Mouse (Mus musculus): Measurements from ENCODE around the gene Armc5. TPM values are rescaled to one million over a fixed set of nuclear protein-coding genes. Genes with fewer than 3 reads are reported as not detected.

The Armc5 gene
- 17.3 and 17.8 TPM in 2 replicates for polyA plus RNA-seq (2012; rRNA removed)

- DNase-seq (ENCODE audit: low read depth) = peak; percentile 83
- TF ChIP-seq CTCF (IDR thresholded peaks at IDR 0.05; ENCODE audit: borderline replicate concordance, extremely low read depth, insufficient read depth, insufficient read length) = peak; percentile 80
- TF ChIP-seq POLR2A (IDR thresholded peaks at IDR 0.05; ENCODE audit: borderline replicate concordance, extremely low read depth, insufficient read depth, insufficient read length, poor library complexity, severe bottlenecking) = no peak
Observed at GRCm38 (mm10) chr7:128236856-128237592, at the start of gene Armc5. Armc5 (plus strand) TSS chr7:128237342.

- no peak for TF ChIP-seq POLR2A (IDR thresholded peaks at IDR 0.05; ENCODE audit: borderline replicate concordance, extremely low read depth, insufficient read depth, insufficient read length, poor library complexity, severe bottlenecking)
- TF ChIP-seq CTCF (IDR thresholded peaks at IDR 0.05; ENCODE audit: borderline replicate concordance, extremely low read depth, insufficient read depth, insufficient read length) = no peak
- DNase-seq (ENCODE audit: low read depth) = no peak
Observed at GRCm38 (mm10) chr7:128201607-128202006, 35.5 kb upstream of the Armc5 start.

DNA sequence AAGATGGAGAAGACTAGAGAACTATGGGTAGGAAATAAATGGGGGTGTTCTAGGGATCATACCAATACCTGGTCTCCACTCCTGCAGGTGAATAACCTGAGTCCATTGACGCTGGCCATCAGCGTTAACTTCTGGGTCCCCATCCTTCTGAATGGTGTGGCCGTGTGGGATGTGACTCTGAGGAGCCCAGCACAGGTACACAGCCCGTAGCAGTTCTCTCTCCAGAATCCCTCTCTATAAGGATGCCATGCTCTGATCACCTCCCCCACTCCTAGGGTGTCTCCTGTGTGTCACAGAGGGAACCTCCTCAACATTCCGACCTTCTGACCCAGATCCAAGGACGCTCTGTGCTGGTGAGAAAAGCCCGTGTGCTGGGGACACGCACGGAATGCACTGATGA is 34.1 kb upstream of the Armc5 start:
- no peak for TF ChIP-seq POLR2A (IDR thresholded peaks at IDR 0.05; ENCODE audit: borderline replicate concordance, extremely low read depth, insufficient read depth, insufficient read length, poor library complexity, severe bottlenecking)
- no peak for TF ChIP-seq CTCF (IDR thresholded peaks at IDR 0.05; ENCODE audit: borderline replicate concordance, extremely low read depth, insufficient read depth, insufficient read length)

GRCm38 (mm10) chr7:128204179-128204578 is 33.0 kb upstream of the Armc5 start:
- no peak for TF ChIP-seq CTCF (IDR thresholded peaks at IDR 0.05; ENCODE audit: borderline replicate concordance, extremely low read depth, insufficient read depth, insufficient read length)
- TF ChIP-seq POLR2A (IDR thresholded peaks at IDR 0.05; ENCODE audit: borderline replicate concordance, extremely low read depth, insufficient read depth, insufficient read length, poor library complexity, severe bottlenecking) = no peak

More for the DNA sequence above, 34.1 kb upstream of the Armc5 start:
- DNase-seq (ENCODE audit: low read depth) = no peak

DNA sequence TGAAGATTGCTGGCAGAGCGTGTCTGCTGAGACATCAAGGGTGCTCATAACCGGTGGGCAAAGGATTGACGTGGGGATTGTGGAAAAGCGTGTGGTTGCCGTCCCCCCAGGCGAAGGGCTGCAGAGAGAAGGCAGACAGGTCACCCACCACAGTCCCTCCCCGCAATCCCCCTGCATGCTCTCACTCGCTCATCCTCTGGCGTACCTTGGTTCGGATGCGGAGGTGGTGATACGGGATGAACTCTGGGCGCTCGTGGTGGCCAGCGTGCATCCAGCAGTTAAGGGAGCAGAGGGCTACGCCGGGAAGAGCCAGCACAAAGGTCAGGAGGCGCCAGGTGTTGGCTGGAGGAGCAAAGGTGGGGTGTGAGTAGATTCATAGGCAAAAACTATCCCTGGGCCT is 31.4 kb upstream of the Armc5 start:
- DNase-seq (ENCODE audit: low read depth) = no peak
- TF ChIP-seq CTCF (IDR thresholded peaks at IDR 0.05; ENCODE audit: borderline replicate concordance, extremely low read depth, insufficient read depth, insufficient read length) = no peak
- TF ChIP-seq POLR2A (IDR thresholded peaks at IDR 0.05; ENCODE audit: borderline replicate concordance, extremely low read depth, insufficient read depth, insufficient read length, poor library complexity, severe bottlenecking) = no peak

More at GRCm38 (mm10) chr7:128204179-128204578, 33.0 kb upstream of the Armc5 start:
- DNase-seq (ENCODE audit: low read depth) = no peak

- DNase-seq (ENCODE audit: low read depth) = no peak
- TF ChIP-seq CTCF (IDR thresholded peaks at IDR 0.05; ENCODE audit: borderline replicate concordance, extremely low read depth, insufficient read depth, insufficient read length) (no peak), POLR2A (IDR thresholded peaks at IDR 0.05; ENCODE audit: borderline replicate concordance, extremely low read depth, insufficient read depth, insufficient read length, poor library complexity, severe bottlenecking) (no peak)
Observed at GRCm38 (mm10) chr7:128206152-128206551, 31.0 kb upstream of the Armc5 start, which contains the start of gene Cox6a2. Cox6a2 (minus strand) TSS chr7:128206387.

DNA sequence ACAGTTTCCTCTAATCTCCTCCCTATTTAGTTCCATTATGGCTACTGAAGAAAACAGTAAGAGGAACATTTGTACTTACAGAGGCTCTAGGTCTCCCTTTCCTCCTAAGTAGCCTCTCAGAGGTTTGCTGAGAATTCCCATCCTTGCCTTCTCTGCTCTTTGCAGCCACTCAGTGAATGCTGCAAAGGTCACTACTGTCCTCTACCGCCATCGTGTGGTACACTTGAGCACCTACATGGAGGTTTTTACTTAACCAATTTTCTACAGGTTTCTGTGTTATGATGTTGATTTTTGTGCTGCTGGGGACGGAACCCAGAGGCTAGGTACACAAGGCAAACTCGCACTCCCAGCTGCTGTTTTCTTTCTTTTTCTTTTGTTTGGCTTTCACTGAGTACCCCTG is 29.0 kb upstream of the Armc5 start:
- TF ChIP-seq CTCF (IDR thresholded peaks at IDR 0.05; ENCODE audit: borderline replicate concordance, extremely low read depth, insufficient read depth, insufficient read length) = peak; percentile 82; the same call in 1 of the 2 replicates
- no peak for TF ChIP-seq POLR2A (IDR thresholded peaks at IDR 0.05; ENCODE audit: borderline replicate concordance, extremely low read depth, insufficient read depth, insufficient read length, poor library complexity, severe bottlenecking)
- peak; percentile 88 for DNase-seq (ENCODE audit: low read depth)

GRCm38 (mm10) chr7:128209826-128210225 is 27.3 kb upstream of the Armc5 start:
- TF ChIP-seq POLR2A (IDR thresholded peaks at IDR 0.05; ENCODE audit: borderline replicate concordance, extremely low read depth, insufficient read depth, insufficient read length, poor library complexity, severe bottlenecking) (no peak), CTCF (IDR thresholded peaks at IDR 0.05; ENCODE audit: borderline replicate concordance, extremely low read depth, insufficient read depth, insufficient read length) (no peak)
- DNase-seq (ENCODE audit: low read depth) = no peak

DNA sequence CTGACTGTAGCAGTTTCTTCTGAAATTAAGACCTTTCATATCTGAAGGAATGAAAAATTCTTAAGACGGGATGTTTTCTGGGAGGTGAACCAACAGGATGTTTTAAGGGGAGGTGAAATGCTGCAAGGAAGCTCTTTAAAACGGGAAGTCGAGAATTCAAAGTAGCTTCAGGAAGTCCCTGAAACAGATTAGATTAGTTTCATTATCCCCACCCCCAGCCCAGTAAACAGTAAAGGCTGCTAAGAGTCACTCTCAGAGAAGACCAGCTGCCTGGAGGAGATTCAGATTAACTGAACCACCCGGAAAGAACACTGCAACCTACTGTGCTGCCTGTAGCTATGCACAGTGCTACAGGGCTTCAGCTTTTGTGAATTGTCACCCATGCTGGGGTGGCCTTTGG is 17.2 kb upstream of the Armc5 start:
- no peak for DNase-seq (ENCODE audit: low read depth)
- TF ChIP-seq CTCF (IDR thresholded peaks at IDR 0.05; ENCODE audit: borderline replicate concordance, extremely low read depth, insufficient read depth, insufficient read length) = no peak
- TF ChIP-seq POLR2A (IDR thresholded peaks at IDR 0.05; ENCODE audit: borderline replicate concordance, extremely low read depth, insufficient read depth, insufficient read length, poor library complexity, severe bottlenecking) = no peak

DNA sequence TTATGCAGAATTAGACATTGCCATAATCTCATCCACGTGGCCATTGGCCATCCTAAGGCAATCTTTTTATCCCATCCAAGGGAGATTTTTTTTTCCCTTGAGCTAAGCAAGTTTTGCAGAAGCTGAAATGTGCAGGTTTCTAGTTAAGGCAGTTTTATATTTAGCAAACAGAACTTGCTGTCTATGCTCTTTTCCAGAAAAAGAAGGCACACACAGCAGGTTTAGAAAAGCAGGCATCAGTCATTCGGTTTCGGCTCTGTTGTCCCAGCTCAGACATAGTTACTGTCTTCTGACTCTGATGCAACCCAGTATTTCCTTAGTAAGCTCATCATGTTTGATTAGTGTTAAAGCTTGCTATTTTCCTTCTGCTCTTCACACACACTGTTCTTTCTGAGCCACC is 16.2 kb upstream of the Armc5 start:
- DNase-seq (ENCODE audit: low read depth) = no peak

GRCm38 (mm10) chr7:128231741-128232140 is 5.4 kb upstream of the Armc5 start:
- TF ChIP-seq CTCF (IDR thresholded peaks at IDR 0.05; ENCODE audit: borderline replicate concordance, extremely low read depth, insufficient read depth, insufficient read length) (no peak), POLR2A (IDR thresholded peaks at IDR 0.05; ENCODE audit: borderline replicate concordance, extremely low read depth, insufficient read depth, insufficient read length, poor library complexity, severe bottlenecking) (no peak)
- DNase-seq (ENCODE audit: low read depth) = no peak

More for the DNA sequence above, 16.2 kb upstream of the Armc5 start:
- TF ChIP-seq CTCF (IDR thresholded peaks at IDR 0.05; ENCODE audit: borderline replicate concordance, extremely low read depth, insufficient read depth, insufficient read length) (no peak), POLR2A (IDR thresholded peaks at IDR 0.05; ENCODE audit: borderline replicate concordance, extremely low read depth, insufficient read depth, insufficient read length, poor library complexity, severe bottlenecking) (no peak)

GRCm38 (mm10) chr7:128234796-128235195 is 2.3 kb upstream of the Armc5 start:
- no peak for DNase-seq (ENCODE audit: low read depth)
- TF ChIP-seq CTCF (IDR thresholded peaks at IDR 0.05; ENCODE audit: borderline replicate concordance, extremely low read depth, insufficient read depth, insufficient read length) (no peak), POLR2A (IDR thresholded peaks at IDR 0.05; ENCODE audit: borderline replicate concordance, extremely low read depth, insufficient read depth, insufficient read length, poor library complexity, severe bottlenecking) (no peak)
